Mouse (Mus musculus): ENCODE measurements around the gene Flrt1. TPM values are rescaled to one million over a fixed set of nuclear protein-coding genes. Genes with fewer than 3 reads are reported as not detected.
"Not testable (repeated sequence)": the region's sequence is repeated elsewhere in the genome, so short reads cannot be mapped to it uniquely, and the experiment has no call there.

Gene Flrt1
- total and polyA plus RNA-seq, 2 experiments from 2014 or later: 8.8 to 11.3 TPM

GRCm38 (mm10) chr19:7056248-7057087 is 49.1 kb downstream of the Flrt1 start, which contains the start of gene Macrod1:
Gene Macrod1, plus strand, starts transcription at chr19:7056810.
- H3K27me3 ChIP-seq (ENCODE audit: insufficient read depth, low read length): no peaks in the 10 kb centered on the region
- no peak within 1 kb of the TSS for H3K27ac ChIP-seq (ENCODE audit: low read depth, low read length)
- peak within 1 kb of the TSS; percentile 57 for H3K4me3 ChIP-seq (ENCODE audit: low read depth, low read length)
- H3K4me2 ChIP-seq (ENCODE audit: low read depth): peak within 1 kb of the TSS; percentile 100
- peak within 1 kb of the TSS; percentile 48 for H3K9ac ChIP-seq
- H3K36me3 ChIP-seq (ENCODE audit: insufficient read depth): no peaks in the 10 kb centered on the region
- DNase-seq: peak; percentile 80
- ATAC-seq: peak; percentile 88
- 2% methylated on average over 70 of the region's 72 CpGs for WGBS
- peaks cover 5% of the 10 kb centered on the region for H3K4me1 ChIP-seq (ENCODE audit: insufficient read depth)
- H3K9me3 ChIP-seq (ENCODE audit: low read length): no peaks in the 10 kb centered on the region
- no peak for TF ChIP-seq CTCF (IDR thresholded peaks at IDR 0.05; ENCODE audit: low read depth)

- no peak for TF ChIP-seq CTCF (IDR thresholded peaks at IDR 0.05; ENCODE audit: low read depth)
- Histone ChIP-seq H3K27me3 (ENCODE audit: insufficient read depth, low read length) (no peaks in the 10 kb centered on the region), H3K9ac (no peak overlapping the region)
These were observed 50.4 kb downstream of the Flrt1 start for GRCm38 (mm10) chr19:7055173-7055572.

GRCm38 (mm10) chr19:7054772-7055171 is 50.8 kb downstream of the Flrt1 start:
- 65% methylated on average over 10 of the region's 10 CpGs for WGBS
- DNase-seq (no peak), ATAC-seq (no peak)
- H3K4me3 ChIP-seq (ENCODE audit: low read depth, low read length): no peak overlapping the region
- H3K4me1 ChIP-seq (ENCODE audit: insufficient read depth): peaks cover 5% of the 10 kb centered on the region
- H3K9me3 ChIP-seq (ENCODE audit: low read length): no peaks in the 10 kb centered on the region
- H3K27ac ChIP-seq (ENCODE audit: low read depth, low read length): no peak overlapping the region
- no peaks in the 10 kb centered on the region for H3K27me3 ChIP-seq (ENCODE audit: insufficient read depth, low read length)
- no peaks in the 10 kb centered on the region for H3K36me3 ChIP-seq (ENCODE audit: insufficient read depth)
- H3K9ac ChIP-seq: no peak overlapping the region
- H3K4me2 ChIP-seq (ENCODE audit: low read depth): no peak overlapping the region
- TF ChIP-seq CTCF (IDR thresholded peaks at IDR 0.05; ENCODE audit: low read depth): no peak

More at GRCm38 (mm10) chr19:7055173-7055572, 50.4 kb downstream of the Flrt1 start:
- no peak overlapping the region for H3K27ac ChIP-seq (ENCODE audit: low read depth, low read length)
- no peak overlapping the region for H3K4me3 ChIP-seq (ENCODE audit: low read depth, low read length)
- H3K9me3 ChIP-seq (ENCODE audit: low read length): no peaks in the 10 kb centered on the region
- 52% methylated on average over 3 of the region's 3 CpGs for WGBS
- DNase-seq (no peak), ATAC-seq (no peak)
- peaks cover 5% of the 10 kb centered on the region for H3K4me1 ChIP-seq (ENCODE audit: insufficient read depth)
- no peak overlapping the region for H3K4me2 ChIP-seq (ENCODE audit: low read depth)
- H3K36me3 ChIP-seq (ENCODE audit: insufficient read depth): no peaks in the 10 kb centered on the region

- ATAC-seq; H3K36me3 ChIP-seq (ENCODE audit: insufficient read depth); H3K27me3 ChIP-seq (ENCODE audit: insufficient read depth, low read length); H3K4me3 ChIP-seq (ENCODE audit: low read depth, low read length); DNase-seq; H3K27ac ChIP-seq (ENCODE audit: low read depth, low read length); H3K4me2 ChIP-seq (ENCODE audit: low read depth); H3K9me3 ChIP-seq (ENCODE audit: low read length); H3K4me1 ChIP-seq (ENCODE audit: insufficient read depth); H3K9ac ChIP-seq: not testable (repeated sequence)
- 73% methylated on average over 4 of the region's 4 CpGs for WGBS
These were observed 52.1 kb downstream of the Flrt1 start for GRCm38 (mm10) chr19:7053382-7053781.

GRCm38 (mm10) chr19:7044706-7045105 is 60.8 kb downstream of the Flrt1 start:
- WGBS: 32% methylated on average over 4 of the region's 4 CpGs

GRCm38 (mm10) chr19:7044279-7044678 is 61.2 kb downstream of the Flrt1 start:
- Histone ChIP-seq H3K36me3 (ENCODE audit: insufficient read depth) (no peaks in the 10 kb centered on the region), H3K4me3 (ENCODE audit: low read depth, low read length) (no peak overlapping the region), H3K4me2 (ENCODE audit: low read depth) (no peak overlapping the region), H3K9ac (no peak overlapping the region), H3K27me3 (ENCODE audit: insufficient read depth, low read length) (no peaks in the 10 kb centered on the region), H3K27ac (ENCODE audit: low read depth, low read length) (no peak overlapping the region), H3K9me3 (ENCODE audit: low read length) (no peaks in the 10 kb centered on the region), H3K4me1 (ENCODE audit: insufficient read depth) (no peaks in the 10 kb centered on the region)
- TF ChIP-seq CTCF (IDR thresholded peaks at IDR 0.05; ENCODE audit: low read depth): no peak
- ATAC-seq: no peak
- 72% methylated on average over 4 of the region's 4 CpGs for WGBS
- DNase-seq: no peak

More at GRCm38 (mm10) chr19:7044706-7045105, 60.8 kb downstream of the Flrt1 start:
- Histone ChIP-seq H3K27ac (ENCODE audit: low read depth, low read length) (no peak overlapping the region), H3K9me3 (ENCODE audit: low read length) (no peaks in the 10 kb centered on the region), H3K4me2 (ENCODE audit: low read depth) (no peak overlapping the region), H3K9ac (no peak overlapping the region), H3K27me3 (ENCODE audit: insufficient read depth, low read length) (no peaks in the 10 kb centered on the region), H3K4me3 (ENCODE audit: low read depth, low read length) (no peak overlapping the region), H3K36me3 (ENCODE audit: insufficient read depth) (no peaks in the 10 kb centered on the region), H3K4me1 (ENCODE audit: insufficient read depth) (no peaks in the 10 kb centered on the region)
- DNase-seq: no peak
- ATAC-seq: no peak
- TF ChIP-seq CTCF (IDR thresholded peaks at IDR 0.05; ENCODE audit: low read depth): no peak

Other genes starting within 250 kb of the Flrt1 start
- gene Ccdc88b, start 247.5 kb downstream of the Flrt1 start, total RNA-seq (2014; rRNA removed): 0.57 and 3.5 TPM in 2 replicates
- gene Ccdc88b, start 247.5 kb downstream of the Flrt1 start, polyA plus RNA-seq (2015; fragmentation: Nextera tagmentation; extraction: Ambion mirVana): 0.30 and 0.67 TPM in 2 replicates
- gene Trmt112, start 196.0 kb downstream of the Flrt1 start, total RNA-seq (2014; rRNA removed): 52.3 and 69.6 TPM in 2 replicates
- 102 and 103 TPM in 2 replicates for gene Trmt112, start 196.0 kb downstream of the Flrt1 start, polyA plus RNA-seq (2015; fragmentation: Nextera tagmentation; extraction: Ambion mirVana)
- gene Prdx5, start 195.6 kb downstream of the Flrt1 start, total RNA-seq (2014; rRNA removed): 182 and 199 TPM in 2 replicates
- 424 and 467 TPM in 2 replicates for gene Prdx5, start 195.6 kb downstream of the Flrt1 start, polyA plus RNA-seq (2015; fragmentation: Nextera tagmentation; extraction: Ambion mirVana)
- gene Esrra, start 183.9 kb downstream of the Flrt1 start, total RNA-seq (2014; rRNA removed): 42.6 and 43.0 TPM in 2 replicates
- 6.4 and 8.4 TPM in 2 replicates for gene Esrra, start 183.9 kb downstream of the Flrt1 start, polyA plus RNA-seq (2015; fragmentation: Nextera tagmentation; extraction: Ambion mirVana)
- 0.71 and 1.6 TPM in 2 replicates for gene Catsperz, start 180.3 kb downstream of the Flrt1 start, total RNA-seq (2014; rRNA removed)
- 1.2 and 2.4 TPM in 2 replicates for gene Catsperz, start 180.3 kb downstream of the Flrt1 start, polyA plus RNA-seq (2015; fragmentation: Nextera tagmentation; extraction: Ambion mirVana)
- gene Kcnk4, start 171.2 kb downstream of the Flrt1 start, total RNA-seq (2014; rRNA removed): 8.8 and 12.7 TPM in 2 replicates
- gene Kcnk4, start 171.2 kb downstream of the Flrt1 start, polyA plus RNA-seq (2015; fragmentation: Nextera tagmentation; extraction: Ambion mirVana): 8.6 and 8.7 TPM in 2 replicates
- 56.5 and 94.9 TPM in 2 replicates for gene Bad, start 163.9 kb downstream of the Flrt1 start, total RNA-seq (2014; rRNA removed)
- 95.3 and 111 TPM in 2 replicates for gene Bad, start 163.9 kb downstream of the Flrt1 start, polyA plus RNA-seq (2015; fragmentation: Nextera tagmentation; extraction: Ambion mirVana)
- gene Gpr137, start 163.2 kb downstream of the Flrt1 start, total RNA-seq (2014; rRNA removed): 65.4 and 75.2 TPM in 2 replicates
- 68.5 and 77.6 TPM in 2 replicates for gene Gpr137, start 163.2 kb downstream of the Flrt1 start, polyA plus RNA-seq (2015; fragmentation: Nextera tagmentation; extraction: Ambion mirVana)
- 226 and 269 TPM in 2 replicates for gene Ppp1r14b, start 130.8 kb downstream of the Flrt1 start, total RNA-seq (2014; rRNA removed)
- 201 and 269 TPM in 2 replicates for gene Ppp1r14b, start 130.8 kb downstream of the Flrt1 start, polyA plus RNA-seq (2015; fragmentation: Nextera tagmentation; extraction: Ambion mirVana)
- gene Plcb3, start 129.3 kb downstream of the Flrt1 start, total RNA-seq (2014; rRNA removed): 12.8 and 13.1 TPM in 2 replicates
- 7.3 and 10.0 TPM in 2 replicates for gene Plcb3, start 129.3 kb downstream of the Flrt1 start, polyA plus RNA-seq (2015; fragmentation: Nextera tagmentation; extraction: Ambion mirVana)
- 23.5 and 26.8 TPM in 2 replicates for gene Fkbp2, start 125.2 kb downstream of the Flrt1 start, total RNA-seq (2014; rRNA removed)
- gene Fkbp2, start 125.2 kb downstream of the Flrt1 start, polyA plus RNA-seq (2015; fragmentation: Nextera tagmentation; extraction: Ambion mirVana): 102 and 106 TPM in 2 replicates
- gene Vegfb, start 118.1 kb downstream of the Flrt1 start, total RNA-seq (2014; rRNA removed): 24.9 and 28.4 TPM in 2 replicates
- 52.8 and 64.6 TPM in 2 replicates for gene Vegfb, start 118.1 kb downstream of the Flrt1 start, polyA plus RNA-seq (2015; fragmentation: Nextera tagmentation; extraction: Ambion mirVana)
- gene Dnajc4, start 113.2 kb downstream of the Flrt1 start, total RNA-seq (2014; rRNA removed): 15.1 and 20.2 TPM in 2 replicates
- 20.7 and 24.8 TPM in 2 replicates for gene Dnajc4, start 113.2 kb downstream of the Flrt1 start, polyA plus RNA-seq (2015; fragmentation: Nextera tagmentation; extraction: Ambion mirVana)
- 7.9 and 9.5 TPM in 2 replicates for gene Nudt22, start 109.6 kb downstream of the Flrt1 start, total RNA-seq (2014; rRNA removed)
- 14.3 and 15.3 TPM in 2 replicates for gene Nudt22, start 109.6 kb downstream of the Flrt1 start, polyA plus RNA-seq (2015; fragmentation: Nextera tagmentation; extraction: Ambion mirVana)
- 16.2 and 16.3 TPM in 2 replicates for gene Trpt1, start 109.6 kb downstream of the Flrt1 start, total RNA-seq (2014; rRNA removed)
- gene Trpt1, start 109.6 kb downstream of the Flrt1 start, polyA plus RNA-seq (2015; fragmentation: Nextera tagmentation; extraction: Ambion mirVana): 18.2 and 18.7 TPM in 2 replicates
- gene Fermt3, start 86.3 kb downstream of the Flrt1 start, total RNA-seq (2014; rRNA removed): 4.4 and 6.0 TPM in 2 replicates
- 2.6 and 3.6 TPM in 2 replicates for gene Fermt3, start 86.3 kb downstream of the Flrt1 start, polyA plus RNA-seq (2015; fragmentation: Nextera tagmentation; extraction: Ambion mirVana)
- 124 and 133 TPM in 2 replicates for gene Stip1, start 65.8 kb downstream of the Flrt1 start, total RNA-seq (2014; rRNA removed)
- 146 and 156 TPM in 2 replicates for gene Stip1, start 65.8 kb downstream of the Flrt1 start, polyA plus RNA-seq (2015; fragmentation: Nextera tagmentation; extraction: Ambion mirVana)
- gene Macrod1, start 48.9 kb downstream of the Flrt1 start, total RNA-seq (2014; rRNA removed): 8.1 and 9.4 TPM in 2 replicates
- gene Macrod1, start 48.9 kb downstream of the Flrt1 start, polyA plus RNA-seq (2015; fragmentation: Nextera tagmentation; extraction: Ambion mirVana): 8.0 and 8.5 TPM in 2 replicates
- gene Otub1, start 100.6 kb upstream of the Flrt1 start, total RNA-seq (2014; rRNA removed): 248 and 252 TPM in 2 replicates
- gene Otub1, start 100.6 kb upstream of the Flrt1 start, polyA plus RNA-seq (2015; fragmentation: Nextera tagmentation; extraction: Ambion mirVana): 286 and 290 TPM in 2 replicates
- 735 and 828 TPM in 2 replicates for gene Cox8a, start 111.9 kb upstream of the Flrt1 start, total RNA-seq (2014; rRNA removed)
- gene Cox8a, start 111.9 kb upstream of the Flrt1 start, polyA plus RNA-seq (2015; fragmentation: Nextera tagmentation; extraction: Ambion mirVana): 1,247 and 1,523 TPM in 2 replicates
- gene Naa40, start 135.5 kb upstream of the Flrt1 start, total RNA-seq (2014; rRNA removed): 48.5 and 57.7 TPM in 2 replicates
- 34.7 and 44.0 TPM in 2 replicates for gene Naa40, start 135.5 kb upstream of the Flrt1 start, polyA plus RNA-seq (2015; fragmentation: Nextera tagmentation; extraction: Ambion mirVana)
- gene Rcor2, start 161.6 kb upstream of the Flrt1 start, total RNA-seq (2014; rRNA removed): 41.9 and 49.6 TPM in 2 replicates
- 13.7 and 14.5 TPM in 2 replicates for gene Rcor2, start 161.6 kb upstream of the Flrt1 start, polyA plus RNA-seq (2015; fragmentation: Nextera tagmentation; extraction: Ambion mirVana)
- gene Mark2, start 236.1 kb upstream of the Flrt1 start, total RNA-seq (2014; rRNA removed): 35.8 and 38.7 TPM in 2 replicates
- 30.0 and 35.7 TPM in 2 replicates for gene Mark2, start 236.1 kb upstream of the Flrt1 start, polyA plus RNA-seq (2015; fragmentation: Nextera tagmentation; extraction: Ambion mirVana)

Data from forebrain, postnatal 0 days (tissue).